Mouse (Mus musculus) limb, embryonic 13.5 days (tissue): Measurements from ENCODE around the gene Lgals4. TPM values are rescaled to one million over a fixed set of nuclear protein-coding genes. Genes with fewer than 3 reads are reported as not detected.
A peak's percentile ranks its signal among the peaks of the same experiment; 100 is the strongest.

Experiments used
- ATAC-seq: fragments of 200-750 bp; cut with Nextera tagmentation; 2 replicates; pipeline ENCODE4 v1.8.0; 2017; ENCODE audit warnings: low read depth, moderate number of reproducible peaks, moderate TSS enrichment; ENCODE audit not compliant: low FRiP score
- H3K27ac ChIP-seq: fragments of 300-500 bp; sonication (generic); 2 replicates; pipeline ENCODE4 v1.5.1; 2015; ENCODE audit warnings: inconsistent platforms, mild to moderate bottlenecking, moderate library complexity
- H3K27me3 ChIP-seq: fragments of 300-500 bp; sonication (generic); 2 replicates; pipeline ENCODE4 v1.6.1; 2015; ENCODE audit warnings: mild to moderate bottlenecking, inconsistent platforms
- H3K36me3 ChIP-seq: fragments of 300-500 bp; sonication (generic); 2 replicates; pipeline ENCODE4 v1.6.1; 2015; ENCODE audit warnings: inconsistent platforms, mild to moderate bottlenecking, moderate library complexity
- H3K4me1 ChIP-seq: fragments of 300-500 bp; sonication (generic); 2 replicates; pipeline ENCODE4 v1.6.1; 2015; ENCODE audit warnings: inconsistent platforms
- H3K4me2 ChIP-seq: fragments of 300-500 bp; sonication (generic); replicated peaks from 2 replicates; pipeline ENCODE4 v1.6.1; 2015; ENCODE audit warnings: inconsistent platforms, mild to moderate bottlenecking, moderate library complexity
- H3K4me3 ChIP-seq: fragments of 300-500 bp; sonication (generic); 2 replicates; pipeline ENCODE4 v1.5.1; 2015; ENCODE audit warnings: moderate library complexity, mild to moderate bottlenecking, inconsistent platforms
- H3K9ac ChIP-seq: fragments of 300-500 bp; sonication (generic); 2 replicates; pipeline ENCODE4 v1.6.1; 2015; ENCODE audit warnings: mild to moderate bottlenecking, inconsistent platforms
- H3K9me3 ChIP-seq: fragments of 300-500 bp; sonication (generic); 2 replicates; pipeline ENCODE4 v1.6.1; 2016; ENCODE audit warnings: inconsistent platforms
- WGBS: fragments of 180-500 bp; shearing (Covaris S2); methylation state at CpG from one replicate; pipeline ENCODE4 v1.1.7; 2015; 5-methylcytosine and 5-hydroxymethylcytosine counted together
- polyA plus RNA-seq: library from polyadenylated mRNA; unstranded; fragments of >200 nt; fragmentation: Nextera tagmentation; extraction: Ambion mirVana; gene quantifications from 2 replicates; pipeline ENCODE4 v1.2.1, GENCODE M21; 2015

Gene Lgals4
- polyA plus RNA-seq, 1 experiment from 2014 or later: 9.6 TPM

- 91% methylated on average over 7 of the region's 7 CpGs for WGBS
- Histone ChIP-seq H3K27ac (no peak overlapping the region), H3K4me1 (peaks cover 22% of the 10 kb centered on the region), H3K4me2 (peak overlapping the region; percentile 67), H3K36me3 (peaks cover 42% of the 10 kb centered on the region), H3K27me3 (no peaks in the 10 kb centered on the region), H3K9me3 (no peaks in the 10 kb centered on the region), H3K4me3 (0 out of 2 replicates have a peak overlapping the region, but pooled peaks have one; percentile 51), H3K9ac (peak overlapping the region; percentile 75; the same call in 1 of the 2 replicates)
- ATAC-seq: no peak
These were observed 7.3 kb upstream of the Lgals4 start for GRCm38 (mm10) chr7:28826402-28826772.

GRCm38 (mm10) chr7:28827338-28827737, 6.3 kb upstream of the Lgals4 start:
- Histone ChIP-seq H3K27me3 (no peaks in the 10 kb centered on the region), H3K4me3 (no peak overlapping the region), H3K9ac (no peak overlapping the region), H3K36me3 (peaks cover 42% of the 10 kb centered on the region), H3K27ac (no peak overlapping the region), H3K4me2 (no peak overlapping the region), H3K4me1 (peaks cover 22% of the 10 kb centered on the region), H3K9me3 (no peaks in the 10 kb centered on the region)
- 50% methylated on average over 3 of the region's 3 CpGs for WGBS
- ATAC-seq: no peak

GRCm38 (mm10) chr7:28829821-28830220, 3.8 kb upstream of the Lgals4 start:
- Histone ChIP-seq H3K27me3 (no peaks in the 10 kb centered on the region), H3K4me2 (no peak overlapping the region), H3K9ac (no peak overlapping the region), H3K4me1 (peaks cover 10% of the 10 kb centered on the region), H3K36me3 (peaks cover 34% of the 10 kb centered on the region), H3K9me3 (no peaks in the 10 kb centered on the region), H3K4me3 (no peak overlapping the region), H3K27ac (no peak overlapping the region)
- WGBS: 91% methylated on average over 8 of the region's 8 CpGs
- ATAC-seq: no peak

DNA sequence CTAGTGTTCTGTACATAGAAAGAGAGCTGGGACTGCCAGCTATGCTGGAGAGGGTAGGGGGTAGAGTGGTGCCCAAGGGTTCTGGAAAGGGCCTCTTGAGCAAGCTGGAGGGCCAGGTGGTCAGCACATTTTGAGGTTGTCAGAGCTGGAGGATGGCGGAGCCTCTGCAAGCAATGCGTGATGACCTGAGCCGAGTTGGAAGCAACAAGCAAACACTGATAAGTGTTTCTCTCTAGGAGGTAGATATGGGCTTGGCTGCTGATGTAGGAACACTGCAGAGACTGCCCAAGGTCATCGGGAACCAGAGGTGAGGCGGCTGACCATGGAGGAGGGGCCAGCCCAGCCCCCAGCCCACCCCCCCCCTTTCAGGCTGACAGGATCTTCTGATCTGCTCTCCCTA, 2.7 kb upstream of the Lgals4 start:
- Histone ChIP-seq H3K27ac (no peak overlapping the region), H3K27me3 (no peaks in the 10 kb centered on the region), H3K9ac (no peak overlapping the region), H3K4me2 (no peak overlapping the region), H3K9me3 (no peaks in the 10 kb centered on the region), H3K36me3 (peaks cover 34% of the 10 kb centered on the region), H3K4me3 (no peak overlapping the region), H3K4me1 (peaks cover 5% of the 10 kb centered on the region)
- ATAC-seq: no peak
- 95% methylated on average over 5 of the region's 5 CpGs for whole genome bisulfite sequencing

DNA sequence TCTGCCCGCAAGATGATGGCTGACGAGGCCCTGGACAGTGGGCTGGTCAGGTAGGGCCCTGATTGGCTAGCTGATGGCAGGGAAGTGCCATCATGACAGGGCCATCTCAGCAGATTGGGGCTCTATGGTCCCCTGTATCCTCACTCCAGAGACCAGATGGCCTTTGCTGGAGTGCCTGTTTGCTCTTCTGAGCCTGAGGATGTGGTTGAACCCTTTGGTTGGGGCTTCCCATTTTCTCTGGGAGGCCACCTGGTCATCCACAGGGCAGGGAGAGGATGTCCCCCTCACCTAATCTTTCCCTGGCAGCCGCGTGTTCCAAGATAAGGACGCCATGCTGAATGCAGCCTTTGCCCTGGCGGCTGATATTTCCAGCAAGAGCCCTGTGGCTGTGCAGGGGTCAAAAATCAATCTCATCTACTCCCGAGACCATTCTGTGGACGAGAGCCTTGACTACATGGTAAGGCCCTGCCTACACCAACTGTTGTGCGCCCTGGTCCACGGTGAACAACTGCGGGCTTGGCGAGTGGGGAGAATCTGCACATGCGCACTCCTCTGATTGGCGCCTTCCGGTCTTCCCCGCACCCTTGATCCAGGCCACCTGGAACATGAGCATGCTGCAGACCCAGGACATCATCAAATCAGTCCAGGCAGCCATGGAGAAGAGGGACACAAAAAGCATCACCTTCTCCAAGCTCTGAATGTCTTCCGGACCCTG, 2.1 kb upstream of the Lgals4 start:
- Histone ChIP-seq H3K4me2 (no peak overlapping the region), H3K36me3 (peaks cover 34% of the 10 kb centered on the region), H3K4me3 (no peak overlapping the region), H3K4me1 (no peaks in the 10 kb centered on the region), H3K9me3 (no peaks in the 10 kb centered on the region), H3K9ac (no peak overlapping the region), H3K27me3 (no peaks in the 10 kb centered on the region), H3K27ac (no peak overlapping the region)
- 92% methylated on average over 17 of the region's 17 CpGs for WGBS
- no peak for ATAC-seq

DNA sequence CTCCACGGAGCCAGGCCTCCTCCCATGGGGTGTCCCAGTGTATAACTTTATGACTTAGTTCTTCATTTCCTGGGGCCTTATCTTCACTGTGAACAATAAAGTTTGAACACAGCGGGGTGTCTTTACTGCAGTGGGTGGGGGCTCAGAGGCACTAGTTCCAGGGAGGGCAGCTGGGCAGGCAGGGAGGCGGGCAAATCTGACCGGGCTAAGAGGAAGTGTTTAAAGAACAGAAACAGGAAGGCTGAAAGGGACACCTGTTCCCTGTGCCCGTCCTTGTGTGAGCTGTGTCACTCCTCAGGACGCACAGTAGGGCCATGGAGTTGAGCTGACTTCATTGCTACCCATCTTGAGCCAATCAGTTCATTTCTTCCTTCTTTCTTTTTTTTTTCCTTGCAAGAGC, 1.5 kb upstream of the Lgals4 start:
- no peak for ATAC-seq
- Histone ChIP-seq H3K9ac (no peak overlapping the region), H3K4me3 (no peak overlapping the region), H3K9me3 (no peaks in the 10 kb centered on the region), H3K27ac (no peak overlapping the region), H3K36me3 (peaks cover 34% of the 10 kb centered on the region), H3K4me1 (no peaks in the 10 kb centered on the region), H3K4me2 (no peak overlapping the region), H3K27me3 (no peaks in the 10 kb centered on the region)
- WGBS: 67% methylated on average over 6 of the region's 6 CpGs

- no peak overlapping the region for H3K9ac ChIP-seq
- no peaks in the 10 kb centered on the region for H3K9me3 ChIP-seq
- 85% methylated on average over 5 of the region's 5 CpGs for WGBS
- peaks cover 7% of the 10 kb centered on the region for H3K36me3 ChIP-seq
- no peaks in the 10 kb centered on the region for H3K27me3 ChIP-seq
- no peak for ATAC-seq
- no peak overlapping the region for H3K27ac ChIP-seq
- no peaks in the 10 kb centered on the region for H3K4me1 ChIP-seq
- no peak overlapping the region for H3K4me3 ChIP-seq
- no peak overlapping the region for H3K4me2 ChIP-seq
These were observed 3.3 kb downstream of the Lgals4 start for GRCm38 (mm10) chr7:28836936-28837335.

- no peak for ATAC-seq
These were observed 4.7 kb downstream of the Lgals4 start for GRCm38 (mm10) chr7:28838331-28838730.

GRCm38 (mm10) chr7:28847273-28847672, 13.6 kb downstream of the Lgals4 start:
- no peak overlapping the region for H3K9ac ChIP-seq
- no peak for ATAC-seq
- H3K9me3 ChIP-seq: no peaks in the 10 kb centered on the region
- no peak overlapping the region for H3K4me2 ChIP-seq
- 63% methylated on average over 1 of the region's 1 CpGs for WGBS
- no peak overlapping the region for H3K27ac ChIP-seq
- H3K4me3 ChIP-seq: no peak overlapping the region
- no peaks in the 10 kb centered on the region for H3K27me3 ChIP-seq
- peaks cover 23% of the 10 kb centered on the region for H3K4me1 ChIP-seq
- H3K36me3 ChIP-seq: no peaks in the 10 kb centered on the region

More at GRCm38 (mm10) chr7:28838331-28838730, 4.7 kb downstream of the Lgals4 start:
- Histone ChIP-seq H3K36me3 (no peaks in the 10 kb centered on the region), H3K4me2 (no peak overlapping the region), H3K9me3 (no peaks in the 10 kb centered on the region), H3K4me3 (no peak overlapping the region), H3K9ac (no peak overlapping the region), H3K27ac (no peak overlapping the region), H3K27me3 (no peaks in the 10 kb centered on the region), H3K4me1 (no peaks in the 10 kb centered on the region)
- 65% methylated on average over 9 of the region's 9 CpGs for WGBS

GRCm38 (mm10) chr7:28849700-28850236, 16.1 kb downstream of the Lgals4 start:
- H3K27ac ChIP-seq: peak overlapping the region; percentile 74; the same call in 1 of the 2 replicates
- WGBS: 23% methylated on average over 1 of the region's 1 CpGs
- no peak overlapping the region for H3K4me3 ChIP-seq
- H3K4me2 ChIP-seq: peak overlapping the region; percentile 21; the same call in 1 of the 2 replicates
- ATAC-seq: peak; percentile 85
- H3K9me3 ChIP-seq: no peaks in the 10 kb centered on the region; the same call in 1 of the 2 replicates
- H3K9ac ChIP-seq: no peak overlapping the region; the same call in 1 of the 2 replicates
- H3K27me3 ChIP-seq: no peaks in the 10 kb centered on the region
- peaks cover 23% of the 10 kb centered on the region for H3K4me1 ChIP-seq
- H3K36me3 ChIP-seq: no peaks in the 10 kb centered on the region

DNA sequence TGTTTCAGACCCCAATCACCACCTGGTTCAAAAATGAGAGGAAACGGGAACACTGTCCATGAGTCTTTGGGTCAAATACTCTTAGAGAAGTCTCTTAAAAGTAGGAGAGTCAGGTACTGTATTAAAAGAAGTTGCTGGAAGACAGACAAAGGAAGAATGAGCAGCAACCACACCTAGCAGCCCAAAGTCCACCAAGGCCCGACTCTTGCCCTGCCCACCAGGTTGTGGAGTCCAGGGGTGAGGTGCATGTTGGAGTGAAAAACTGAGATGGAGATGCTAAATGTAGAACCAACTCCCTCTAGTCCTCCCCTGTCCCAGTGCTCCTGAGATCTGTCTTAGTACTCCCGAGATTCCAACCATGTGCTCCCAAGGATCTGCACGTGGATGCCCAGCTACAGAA, 17.0 kb downstream of the Lgals4 start:
- no peak overlapping the region for H3K4me2 ChIP-seq
- H3K4me3 ChIP-seq: no peak overlapping the region
- no peaks in the 10 kb centered on the region for H3K36me3 ChIP-seq
- peak overlapping the region; percentile 74; the same call in 1 of the 2 replicates for H3K27ac ChIP-seq
- no peaks in the 10 kb centered on the region; the same call in 1 of the 2 replicates for H3K9me3 ChIP-seq
- 73% methylated on average over 4 of the region's 4 CpGs for WGBS
- no peak overlapping the region for H3K9ac ChIP-seq
- H3K4me1 ChIP-seq: peaks cover 23% of the 10 kb centered on the region
- ATAC-seq: no peak
- no peaks in the 10 kb centered on the region for H3K27me3 ChIP-seq

DNA sequence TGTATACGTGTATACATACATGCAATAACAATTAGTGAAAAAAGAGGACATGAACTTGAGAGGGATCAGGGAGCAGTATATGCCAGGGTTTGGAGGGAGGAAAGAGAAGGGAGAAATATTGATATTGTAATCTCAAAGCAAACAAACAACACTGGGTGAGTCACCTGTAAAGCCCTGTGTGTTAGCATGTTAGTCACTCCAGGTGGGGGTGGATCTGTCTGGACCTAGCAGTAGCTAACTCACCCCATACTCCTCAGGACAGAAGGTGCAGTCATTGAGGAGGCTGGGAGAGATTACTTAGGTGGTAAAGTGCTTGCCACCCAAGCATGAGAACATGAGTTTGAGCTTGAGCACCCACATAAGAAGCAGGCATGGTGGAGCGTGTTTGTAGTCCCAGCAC, 26.3 kb downstream of the Lgals4 start:
- Histone ChIP-seq H3K4me1 (peaks cover 16% of the 10 kb centered on the region), H3K4me2 (no peak overlapping the region), H3K9me3 (0 out of 2 replicates have a peak, but pooled peaks cover 4% of the 10 kb centered on the region), H3K9ac (no peak overlapping the region), H3K36me3 (no peaks in the 10 kb centered on the region), H3K27ac (no peak overlapping the region), H3K4me3 (no peak overlapping the region), H3K27me3 (no peaks in the 10 kb centered on the region)
- 92% methylated on average over 2 of the region's 2 CpGs for WGBS
- ATAC-seq: no peak
